In genomic region chr3:122072646-122073571, GRCm38 (mm10) we compare ENCODE assay signal across 8 mouse cellular contexts. TPM values are rescaled to one million over a fixed set of nuclear protein-coding genes. Genes with fewer than 3 reads are reported as not detected.
DNase-seq lines count a peak whose midpoint lies in the region; ATAC-seq lines count a peak whose summit lies in the region.

No protein-coding gene starts in this region.

- H3K4me1 ChIP-seq in kidney, embryonic 16.5 days (ENCODE audit: insufficient read depth, low read length): peaks cover 35% of the 10 kb centered on the region
- H3K4me1 ChIP-seq in stomach, embryonic 16.5 days (ENCODE audit: control insufficient read depth, insufficient read depth, low read length): peaks cover 28% of the 10 kb centered on the region

- no peak overlapping the region for H3K9ac ChIP-seq in kidney, embryonic 16.5 days (replicated peaks; ENCODE audit: low read length)
- H3K9ac ChIP-seq in stomach, embryonic 16.5 days (ENCODE audit: low read length): no peak overlapping the region

- no peak overlapping the region for H3K4me2 ChIP-seq in kidney, embryonic 16.5 days (replicated peaks; ENCODE audit: low read depth, low read length)
- no peak overlapping the region for H3K4me2 ChIP-seq in stomach, embryonic 16.5 days (ENCODE audit: low read depth, low read length)

- peak; percentile 69 for ATAC-seq in kidney, embryonic 16.5 days (ENCODE audit: low FRiP score, low TSS enrichment)
- ATAC-seq in stomach, embryonic 16.5 days (ENCODE audit: insufficient read depth, low FRiP score): peak; percentile 39; the same call in 1 of the 2 replicates
- ATAC-seq in granulocyte monocyte progenitor cell, adult 5-6 weeks (replicated peaks; ENCODE audit: poor library complexity, severe bottlenecking): no peak

- H3K36me3 ChIP-seq in kidney, embryonic 16.5 days (ENCODE audit: insufficient read depth, low read length): no peaks in the 10 kb centered on the region
- no peaks in the 10 kb centered on the region for H3K36me3 ChIP-seq in stomach, embryonic 16.5 days (ENCODE audit: control insufficient read depth, insufficient read depth, low read length)

- H3K9me3 ChIP-seq in kidney, embryonic 16.5 days (ENCODE audit: low read length): no peaks in the 10 kb centered on the region
- no peaks in the 10 kb centered on the region for H3K9me3 ChIP-seq in stomach, embryonic 16.5 days (replicated peaks; ENCODE audit: control insufficient read depth, low read length)

- H3K27me3 ChIP-seq in kidney, embryonic 16.5 days (ENCODE audit: insufficient read depth, low read length): no peaks in the 10 kb centered on the region
- no peaks in the 10 kb centered on the region for H3K27me3 ChIP-seq in stomach, embryonic 16.5 days (ENCODE audit: control insufficient read depth, insufficient read depth, low read length)

- H3K27ac ChIP-seq in kidney, embryonic 16.5 days (ENCODE audit: low read length): peak overlapping the region; percentile 82
- peak overlapping the region; percentile 66 for H3K27ac ChIP-seq in stomach, embryonic 16.5 days (ENCODE audit: low read length)

- 27% methylated on average over 11 of the region's 11 CpGs for WGBS in kidney, embryonic 16.5 days
- WGBS in stomach, embryonic 16.5 days: 35% methylated on average over 11 of the region's 11 CpGs

- DNase-seq in gastrocnemius, postnatal 10 days: peak; percentile 53
- DNase-seq in gastrocnemius, adult 18-20 months (ENCODE audit: low spot score): no peak
- peak; percentile 55 for DNase-seq in ovary, postnatal 36 days (ENCODE audit: low spot score)
- no peak for DNase-seq in ovary, postnatal 10 days (ENCODE audit: low spot score)
- DNase-seq in spleen, postnatal 36 days (ENCODE audit: low spot score in 2 of 2): no peak

- H3K4me3 ChIP-seq in kidney, embryonic 16.5 days (ENCODE audit: low read length): no peak overlapping the region
- H3K4me3 ChIP-seq in stomach, embryonic 16.5 days (replicated peaks; ENCODE audit: low read length): no peak overlapping the region

RNA-seq across cellular contexts. Expression of gene Abca4, which starts 28.7 kb away (rescaled TPM):
- 1 to 10 TPM; 1.8 to 2.3 TPM for total RNA-seq in gastrocnemius, postnatal 10 days (2021)
- total RNA-seq in gastrocnemius, adult 18-20 months (2021): under 1 TPM; 0.53 to 0.62 TPM
- polyA plus RNA-seq in kidney, embryonic 16.5 days (2015; fragmentation: Nextera tagmentation; extraction: Ambion mirVana): 0.73 and 1.4 TPM in 2 replicates
- 0.84 and 0.87 TPM in 2 replicates for polyA plus RNA-seq in stomach, embryonic 16.5 days (2015; fragmentation: Nextera tagmentation; extraction: Ambion mirVana)
- total RNA-seq in granulocyte monocyte progenitor cell, adult 5-6 weeks (2014; fragmentation: Nextera tagmentation): 0.64 TPM in 1 of 2 replicates, not detected in the other
- total RNA-seq in granulocyte monocyte progenitor cell, adult 5-6 weeks (2017): 0.52 TPM in 1 of 2 replicates, not detected in the other

Comparison
In these comparisons a context has a peak if more than half of its experiments do, and no peak if none do; other contexts are left out.
1. DNase-seq: peak in gastrocnemius, postnatal 10 days (single experiment) and ovary, postnatal 36 days (single experiment); none in gastrocnemius, adult 18-20 months (single experiment), ovary, postnatal 10 days (single experiment) and spleen, postnatal 36 days (0 of 2).